Mouse (Mus musculus) retina, embryonic 14.5 days (tissue): ENCODE measurements around the gene Fam198b.
A peak's percentile ranks its signal among the peaks of the same experiment; 100 is the strongest.

Experiments used
- DNase-seq: peaks from one replicate; pipeline ENCODE4 v3.0.0-alpha.2; 2015; ENCODE audit warnings: low spot score

Gene Fam198b

DNA sequence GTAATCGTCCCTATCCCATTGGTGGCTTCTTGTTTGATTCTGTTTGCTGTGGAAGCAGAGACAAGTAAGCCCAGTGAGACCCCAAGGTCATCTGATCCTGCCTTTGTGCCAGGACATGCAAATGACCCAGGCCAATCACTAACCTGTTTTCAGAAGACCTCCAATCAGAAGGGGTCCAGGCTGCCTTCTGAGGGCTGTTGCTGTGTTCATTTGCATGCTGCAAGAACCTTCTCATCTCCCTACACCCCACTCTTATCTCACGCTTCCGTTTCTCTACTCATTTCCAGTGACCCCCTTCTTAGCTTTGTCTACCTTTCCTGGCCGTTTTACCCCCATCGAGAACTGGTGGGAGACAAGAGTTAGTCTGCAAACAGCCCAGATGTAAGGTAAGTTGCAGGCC is at the start of gene Fam198b:
Gene Fam198b, plus strand, starts transcription at position 229 of the 400 bp plus-strand sequence.
- no peak for DNase-seq

DNA sequence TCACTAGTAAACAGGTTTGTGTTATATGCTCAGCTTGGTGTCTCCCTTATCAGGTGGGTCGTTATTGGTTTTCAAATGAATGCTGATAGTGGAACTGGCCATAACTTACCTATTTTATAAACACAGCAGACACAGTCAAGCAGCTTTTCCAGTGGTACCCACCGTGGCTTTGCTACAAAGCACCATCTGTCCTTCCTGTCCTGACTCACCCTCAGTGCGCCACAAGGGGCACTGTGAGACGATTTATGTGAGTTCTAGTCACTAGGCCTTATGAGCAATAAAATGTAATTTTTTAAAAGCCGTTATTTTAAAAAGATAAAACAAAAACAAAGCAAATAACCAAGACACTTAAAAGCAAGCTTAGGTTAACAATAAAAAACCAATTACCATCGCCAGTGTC is 45.6 kb upstream of the Fam198b start:
- no peak for DNase-seq

DNA sequence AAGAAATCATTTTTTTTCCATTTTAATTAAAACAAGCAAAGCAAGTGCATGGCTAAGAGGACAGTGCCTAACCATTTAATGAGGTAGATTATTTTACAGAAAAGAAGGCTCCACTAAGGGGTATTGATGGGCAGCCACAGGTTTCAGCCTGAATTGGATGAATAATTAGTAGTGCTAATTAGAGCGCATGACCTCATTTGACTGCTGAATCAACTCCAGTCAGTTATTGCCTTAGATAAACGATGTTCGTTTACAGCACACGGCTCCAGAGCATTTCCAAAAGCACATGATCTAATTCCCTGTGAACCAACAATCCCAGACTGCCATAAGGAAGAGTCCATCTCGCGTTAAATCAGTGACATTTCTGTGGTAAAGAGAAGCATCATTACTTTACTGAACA is 42.9 kb upstream of the Fam198b start:
- DNase-seq, result peak; percentile 61

DNA sequence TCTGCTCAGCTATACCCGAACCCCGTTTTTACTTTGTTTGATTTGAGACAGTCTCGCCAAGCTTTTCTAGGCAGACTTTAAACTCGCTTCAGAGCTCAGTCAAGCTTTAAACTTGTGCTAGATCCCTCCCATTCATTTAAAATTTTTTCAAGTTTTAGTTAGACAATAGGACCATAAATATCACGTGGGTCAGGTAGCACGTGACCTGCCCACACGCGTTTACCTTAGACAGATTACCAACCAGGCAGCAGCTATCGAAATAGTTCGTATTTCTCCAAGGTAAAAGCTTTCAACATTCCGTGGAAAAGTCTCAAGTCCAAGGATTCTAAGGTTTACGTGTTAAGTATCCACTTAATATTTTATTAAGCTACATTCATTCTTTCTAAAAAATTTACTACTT is 42.2 kb upstream of the Fam198b start:
- DNase-seq, result peak; percentile 80

DNA sequence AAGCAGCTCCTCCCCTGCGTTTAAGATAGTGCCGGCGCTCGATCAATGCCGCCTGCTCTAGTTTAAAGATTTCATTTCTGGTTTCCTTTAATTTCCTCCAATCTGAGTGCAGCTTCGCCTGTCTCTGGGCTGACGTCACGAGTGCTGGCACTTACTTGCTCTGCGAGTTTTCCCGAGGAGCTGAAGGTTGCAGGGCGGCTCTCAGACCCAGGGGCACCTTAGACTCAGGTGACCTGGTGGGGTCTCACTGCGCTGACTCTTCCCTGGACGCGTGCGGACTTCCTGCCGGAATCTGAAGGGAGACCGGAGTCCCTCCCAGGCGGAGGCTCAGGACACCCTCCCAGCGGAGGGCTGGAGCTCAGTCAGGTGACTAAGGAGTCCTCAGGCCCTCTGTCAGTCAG is 41.7 kb upstream of the Fam198b start:
- peak; percentile 61 for DNase-seq

DNA sequence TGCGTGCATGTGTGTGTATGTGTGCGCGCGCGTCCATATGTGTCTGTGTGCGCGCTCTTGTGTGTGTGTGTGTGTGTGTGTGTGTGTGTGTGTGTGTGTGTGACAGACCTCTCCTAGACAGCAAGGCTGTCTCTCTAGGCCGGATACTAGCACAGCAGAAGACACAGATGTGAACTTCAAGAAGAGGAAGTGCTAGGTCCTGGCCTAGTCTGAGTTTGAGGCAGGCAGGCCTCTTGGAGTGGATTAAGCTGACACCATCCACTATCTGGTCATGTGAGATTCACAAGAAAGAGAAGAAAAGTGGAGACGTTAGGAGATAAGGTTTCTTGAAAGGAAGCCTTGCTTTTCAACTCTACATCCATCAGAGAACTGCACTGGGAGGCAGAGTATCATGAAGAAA is 40.3 kb upstream of the Fam198b start:
- DNase-seq, result no peak

DNA sequence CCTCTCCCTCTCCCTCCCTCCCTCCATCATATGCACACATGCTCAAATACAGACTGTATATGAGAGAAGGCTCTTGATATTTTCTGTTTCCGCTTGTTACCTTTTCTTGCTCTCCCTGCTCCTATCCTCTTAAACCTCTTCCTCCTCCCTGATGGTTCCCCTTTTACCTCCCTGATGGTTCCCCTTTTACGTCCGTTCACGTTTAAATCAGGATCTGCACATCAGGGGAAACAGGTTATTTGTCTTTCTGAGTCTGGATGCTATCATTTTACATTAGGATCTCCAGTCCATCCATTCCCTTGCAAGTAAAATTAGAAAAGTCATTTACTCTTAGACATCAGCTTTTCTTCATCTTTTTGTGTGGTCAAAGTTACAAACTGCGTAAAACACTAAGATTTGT is 37.7 kb upstream of the Fam198b start:
- no peak for DNase-seq

DNA sequence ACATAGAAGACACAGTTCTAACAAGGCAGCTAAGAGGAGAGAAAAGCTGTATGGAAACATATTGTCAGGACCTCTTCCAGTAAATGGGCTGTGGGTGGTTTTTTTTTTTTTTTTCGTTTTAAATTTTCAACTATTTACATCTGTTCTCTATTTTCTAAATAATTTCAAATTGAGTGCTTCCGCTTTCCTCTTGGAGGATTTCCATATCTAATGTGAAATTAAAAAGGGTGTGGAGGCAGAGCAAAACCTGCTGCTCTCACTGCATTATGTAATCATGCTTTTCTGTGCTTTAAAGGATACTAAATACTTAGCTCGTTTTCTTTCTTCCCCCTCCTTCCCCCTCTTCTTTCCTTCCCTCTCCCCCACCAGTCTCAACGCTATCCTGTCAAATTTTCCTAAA is 35.5 kb upstream of the Fam198b start:
- DNase-seq, result no peak

DNA sequence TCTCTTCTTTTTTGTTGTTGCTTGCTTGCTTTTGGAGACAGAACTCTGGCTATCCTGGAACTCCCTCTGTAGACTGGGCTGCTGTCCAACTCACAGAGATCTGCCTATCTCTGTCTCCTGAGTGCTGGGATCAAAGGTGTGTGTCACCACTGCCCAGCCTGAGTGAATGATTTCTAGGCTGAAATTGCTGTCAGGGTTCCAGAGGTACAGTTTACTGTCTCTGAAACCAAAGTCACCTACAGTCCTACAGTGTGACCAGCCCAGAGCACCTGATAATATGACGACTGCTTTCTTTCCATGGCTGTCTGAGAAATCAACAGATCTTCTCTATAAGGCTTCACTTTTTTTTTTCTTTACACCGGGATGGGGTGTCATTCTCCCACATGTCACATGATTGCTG is 34.7 kb upstream of the Fam198b start:
- no peak for DNase-seq

DNA sequence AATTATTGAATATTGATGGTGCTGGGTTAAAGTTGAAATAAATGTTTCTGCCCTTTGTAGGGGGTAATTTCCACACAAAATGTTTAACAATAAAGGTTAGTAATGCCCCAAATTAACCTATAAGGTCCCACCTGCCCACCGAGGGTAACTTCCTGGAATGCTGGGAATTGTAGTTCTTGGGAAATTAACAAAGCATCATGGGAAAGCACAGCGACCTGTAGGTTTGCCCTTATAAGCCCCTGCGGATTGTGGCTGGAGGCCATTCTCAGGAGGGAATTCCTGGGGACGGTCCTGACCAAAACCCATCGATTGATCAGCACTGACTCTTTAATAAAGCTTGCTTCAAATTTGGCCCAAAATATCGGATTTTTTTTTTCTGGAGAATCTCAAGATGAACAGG is 33.7 kb upstream of the Fam198b start:
- DNase-seq, result no peak

DNA sequence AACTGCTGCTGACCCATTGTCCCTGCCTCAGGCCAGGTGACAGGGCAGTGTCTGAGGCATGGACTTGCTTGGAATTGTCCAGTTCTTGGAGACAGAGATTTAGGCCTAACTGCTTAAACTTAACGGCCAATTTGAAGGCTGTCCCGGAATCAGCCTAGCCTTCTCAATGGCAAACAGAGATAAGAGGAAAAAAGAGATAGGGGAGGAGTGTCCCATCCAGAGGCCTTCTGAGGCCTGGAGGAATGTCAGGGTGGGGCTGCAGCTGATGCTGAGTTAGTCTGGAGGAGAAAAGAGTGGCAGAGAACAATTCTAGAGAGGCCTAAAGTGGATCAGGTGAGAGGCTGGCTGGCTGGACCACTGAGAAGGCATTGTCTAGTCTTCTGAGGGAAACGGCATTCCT is 32.2 kb upstream of the Fam198b start:
- DNase-seq, result no peak

DNA sequence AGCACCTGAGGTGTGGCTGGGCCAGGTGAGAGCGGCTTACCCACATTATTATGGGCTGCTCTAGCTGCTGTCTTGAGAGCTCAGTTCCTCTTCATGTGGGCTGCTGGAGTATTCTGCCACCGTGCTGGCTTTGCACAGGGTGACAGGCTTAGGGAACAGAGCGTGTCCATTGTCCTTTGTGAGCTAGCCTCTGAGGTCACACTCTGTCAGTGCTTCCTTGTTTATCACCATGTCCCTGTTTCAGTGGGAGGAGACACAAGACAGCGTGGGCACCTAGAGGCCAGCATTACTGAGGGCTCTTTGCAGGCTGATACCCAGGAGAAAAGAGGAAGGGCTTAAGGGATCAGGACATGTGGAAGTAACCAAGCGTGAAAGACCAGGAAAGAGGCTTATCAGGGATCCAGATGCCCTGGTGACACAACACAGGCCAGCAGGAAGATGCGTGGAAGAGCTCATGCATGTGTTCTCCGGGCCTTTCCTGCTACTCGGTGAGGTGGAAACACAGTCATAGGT is 31.6 kb upstream of the Fam198b start, which contains the start of gene Tmem144:
Gene Tmem144, minus strand, starts transcription at position 120 of the 513 bp plus-strand sequence.
- peak; percentile 65 for DNase-seq

DNA sequence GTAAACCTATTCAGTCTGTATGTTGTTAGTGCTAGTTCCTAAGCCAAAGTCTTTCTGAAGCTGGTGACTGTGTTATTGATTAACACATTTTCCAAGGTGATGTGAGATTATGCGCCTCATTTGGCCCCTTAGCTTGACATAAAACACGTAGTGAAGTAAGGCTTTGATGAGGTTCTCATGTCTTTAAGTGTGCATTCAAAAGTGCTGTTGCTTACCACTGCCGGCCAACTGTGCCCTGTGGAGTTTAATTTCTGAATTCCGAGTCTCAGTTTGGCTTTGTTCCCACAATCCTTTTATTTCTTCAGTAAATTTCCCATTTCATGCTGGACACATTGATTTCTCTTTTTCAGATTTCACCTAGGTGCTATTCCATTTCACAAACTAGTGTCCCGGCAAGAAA is 26.6 kb upstream of the Fam198b start:
- DNase-seq, result no peak

DNA sequence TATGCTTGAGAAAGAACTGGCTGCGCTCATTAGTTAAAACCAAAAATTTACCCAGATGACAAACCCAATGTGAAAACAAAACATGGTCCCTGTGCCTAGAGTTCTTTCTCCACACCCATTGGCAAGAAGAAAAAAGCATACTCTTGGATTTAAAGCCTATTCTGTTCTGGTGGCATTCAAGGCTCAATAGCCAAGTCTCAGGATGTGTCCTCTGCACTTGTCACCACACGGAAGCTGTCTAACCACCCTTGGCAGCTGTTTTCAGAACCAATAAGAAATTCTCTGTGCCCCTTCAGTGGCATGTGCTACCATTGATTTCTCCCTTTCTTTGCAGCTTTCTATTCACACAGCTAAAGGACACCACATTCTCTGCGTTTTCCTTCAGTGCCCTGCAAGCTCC is 26.1 kb upstream of the Fam198b start:
- no peak for DNase-seq

DNA sequence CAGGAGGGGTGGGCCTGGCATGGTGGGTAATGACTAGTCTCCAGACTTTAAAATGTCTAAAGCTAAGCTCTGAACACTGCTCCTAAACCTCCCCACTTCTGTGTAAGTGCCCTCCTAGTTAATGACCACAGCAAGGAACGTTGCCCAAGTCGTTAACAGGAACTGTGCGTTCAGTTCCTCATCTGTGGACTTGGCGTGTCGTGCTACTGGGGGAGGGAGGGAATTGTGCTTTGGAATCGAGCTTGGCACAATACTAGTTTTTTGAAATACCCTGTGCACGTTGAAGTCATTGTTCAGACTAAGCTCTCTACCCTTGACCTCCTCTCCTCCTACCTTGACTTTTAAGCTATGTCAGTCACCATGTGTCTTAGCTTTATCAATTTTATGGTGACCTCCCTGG is 19.5 kb upstream of the Fam198b start:
- DNase-seq, result no peak

DNA sequence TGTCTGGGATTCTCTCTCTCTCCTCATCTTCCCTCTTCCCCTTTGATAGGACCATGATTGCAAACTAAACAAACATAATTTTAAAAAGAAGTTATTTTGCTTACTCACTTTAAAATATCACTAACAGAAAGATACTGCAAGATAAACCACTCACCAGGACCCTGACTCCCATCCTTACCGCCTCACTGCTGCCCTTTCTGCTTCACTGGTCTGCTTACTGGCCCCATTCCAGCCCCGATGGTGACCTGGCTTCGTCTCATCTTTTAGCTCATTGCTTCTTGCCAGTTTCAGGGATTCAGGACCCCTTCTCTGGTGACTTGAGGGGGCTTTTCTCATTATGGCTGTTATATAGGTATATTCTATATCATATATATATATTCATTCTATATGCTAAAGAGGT is 18.2 kb upstream of the Fam198b start:
- DNase-seq, result no peak

DNA sequence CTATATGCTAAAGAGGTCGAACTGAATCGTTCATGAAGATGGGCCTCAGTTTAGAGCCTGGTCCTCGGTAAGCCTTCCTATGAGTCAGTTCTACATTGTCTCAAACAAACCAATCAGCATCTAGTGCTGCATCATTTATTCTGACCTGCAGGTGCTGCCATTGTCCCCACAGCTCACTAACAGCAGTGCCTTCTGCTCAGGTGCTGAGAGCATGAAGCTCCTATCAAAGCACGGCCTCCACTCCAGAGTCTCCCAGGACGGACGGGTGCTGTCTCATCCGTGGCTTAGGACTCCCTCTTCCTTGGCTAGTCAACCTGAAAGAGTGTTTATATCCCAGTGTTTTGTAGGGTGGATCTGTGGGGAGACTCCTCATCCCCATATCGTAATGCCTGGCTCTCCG is 17.8 kb upstream of the Fam198b start:
- no peak for DNase-seq

DNA sequence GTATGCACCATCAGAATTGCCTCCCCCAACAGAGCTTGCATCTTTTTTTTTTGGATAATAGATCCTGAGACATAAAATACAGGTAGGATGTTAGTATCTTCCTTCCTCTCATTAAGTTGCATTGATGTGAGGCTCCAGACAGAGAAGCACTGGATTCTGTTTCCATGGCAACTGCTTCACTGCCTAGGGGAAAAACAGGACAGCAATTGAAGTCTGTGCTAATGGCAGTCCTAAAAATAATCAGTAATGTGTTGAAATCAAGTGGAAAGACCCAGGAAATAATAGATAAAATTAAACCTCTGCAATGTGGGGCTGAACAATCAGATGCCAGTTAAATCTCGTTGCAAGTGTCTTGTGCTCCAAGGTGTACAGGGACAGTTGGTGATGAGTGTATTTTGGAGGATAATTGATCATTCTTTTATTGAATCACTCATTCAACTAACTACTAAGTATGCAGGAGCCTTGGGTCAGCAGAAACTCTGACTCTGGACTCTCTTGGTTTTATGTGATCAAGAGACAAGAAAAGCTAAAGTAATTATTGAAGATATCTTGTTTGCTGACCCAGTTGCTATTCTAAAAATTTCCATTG is 17.1 kb upstream of the Fam198b start:
- DNase-seq, result no peak

DNA sequence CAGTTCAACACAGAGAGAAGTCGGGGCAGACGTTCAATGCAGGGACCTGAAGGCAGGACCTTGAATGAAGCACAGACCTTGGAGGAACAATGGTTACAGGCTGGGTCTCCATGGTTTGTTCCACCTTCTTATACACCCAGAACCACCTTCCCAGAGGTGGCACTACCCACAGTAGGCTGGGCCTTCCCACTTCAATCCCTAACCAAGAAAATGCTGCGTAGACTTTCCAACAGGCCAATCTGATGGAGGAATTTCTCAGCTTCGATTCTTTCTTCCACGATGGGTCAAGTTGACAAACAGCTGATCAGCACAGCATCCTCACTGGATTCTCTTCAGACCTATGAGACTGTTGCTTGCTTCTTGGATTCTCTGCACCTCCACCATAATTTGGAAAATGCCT is 8.9 kb upstream of the Fam198b start:
- DNase-seq, result no peak

DNA sequence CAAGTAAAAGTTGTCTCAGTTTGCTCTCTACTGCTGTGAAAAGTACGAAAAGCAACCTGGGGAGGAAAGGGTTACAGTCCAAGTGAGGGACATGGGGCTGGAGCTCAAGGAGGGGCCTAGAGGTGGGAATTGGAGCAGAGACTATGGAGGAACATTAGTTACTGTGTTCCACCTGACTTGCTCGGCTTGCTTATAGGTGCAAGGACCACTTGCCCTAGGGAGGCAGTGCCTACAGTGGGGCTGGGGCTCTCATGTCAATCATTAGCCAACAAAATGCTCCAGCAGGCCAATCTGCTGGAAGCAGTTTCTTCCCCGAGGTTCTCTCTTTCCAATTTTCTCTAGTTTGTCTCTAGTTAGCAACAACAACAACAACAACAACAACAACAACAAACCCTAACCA is 6.0 kb upstream of the Fam198b start:
- DNase-seq, result no peak

DNA sequence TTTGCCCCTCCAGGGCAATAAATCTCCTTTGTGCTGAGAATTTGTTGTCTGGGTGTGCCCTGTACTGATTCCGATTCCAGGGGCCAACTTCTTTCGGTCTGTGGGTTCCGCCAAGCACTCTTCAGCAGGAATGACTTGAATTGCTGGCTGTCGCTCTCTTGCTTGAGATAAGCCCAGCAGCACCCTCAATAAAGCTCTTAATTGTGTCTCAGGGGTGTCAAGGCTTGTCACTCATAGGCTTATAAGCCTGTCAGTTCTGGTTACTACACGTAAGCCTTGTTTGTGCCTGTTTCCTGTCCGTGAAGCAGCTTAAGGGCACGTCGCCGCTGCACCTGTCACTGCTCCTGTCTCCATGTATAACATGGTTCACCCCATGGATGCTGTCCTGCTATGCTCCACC is 5.1 kb upstream of the Fam198b start:
- DNase-seq, result no peak

DNA sequence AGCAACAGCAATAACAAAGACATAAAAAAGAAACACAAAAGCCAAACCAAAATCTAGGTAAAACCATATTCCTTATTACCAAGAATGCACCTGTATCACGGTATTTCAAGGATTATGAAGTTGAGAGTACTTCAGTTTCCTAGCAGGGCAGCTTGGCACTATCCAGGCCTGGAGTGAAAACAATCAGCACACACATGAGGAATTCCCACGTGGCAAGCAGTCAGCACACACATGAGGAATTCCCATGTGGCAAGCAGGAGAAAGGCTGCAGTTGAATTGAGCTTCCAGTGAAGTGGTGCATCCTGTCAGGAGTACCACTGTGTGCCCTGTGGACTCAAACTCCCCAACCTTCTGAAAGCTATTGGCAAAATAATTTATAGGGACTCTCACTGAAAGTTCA is 2.7 kb upstream of the Fam198b start:
- DNase-seq, result no peak

DNA sequence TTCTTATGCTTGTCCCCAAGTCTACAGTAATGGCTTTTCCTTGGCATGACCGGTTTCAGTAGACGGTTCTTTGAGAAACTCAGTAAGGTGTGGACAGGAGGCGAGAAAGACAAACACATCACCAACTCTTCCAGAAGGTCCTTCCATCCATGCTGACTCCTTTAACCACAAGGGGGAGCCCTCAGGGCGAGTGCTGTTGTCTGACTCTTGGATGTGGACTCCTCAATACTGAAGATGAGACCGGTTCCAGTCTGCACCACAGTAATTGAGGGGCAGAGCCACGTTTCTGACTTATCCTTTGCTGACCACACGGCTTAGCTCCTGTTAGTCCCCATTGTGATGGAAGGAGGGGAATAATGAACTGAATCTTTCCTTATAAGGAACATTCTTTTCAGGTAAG is 1.2 kb upstream of the Fam198b start:
- DNase-seq, result peak; percentile 79

DNA sequence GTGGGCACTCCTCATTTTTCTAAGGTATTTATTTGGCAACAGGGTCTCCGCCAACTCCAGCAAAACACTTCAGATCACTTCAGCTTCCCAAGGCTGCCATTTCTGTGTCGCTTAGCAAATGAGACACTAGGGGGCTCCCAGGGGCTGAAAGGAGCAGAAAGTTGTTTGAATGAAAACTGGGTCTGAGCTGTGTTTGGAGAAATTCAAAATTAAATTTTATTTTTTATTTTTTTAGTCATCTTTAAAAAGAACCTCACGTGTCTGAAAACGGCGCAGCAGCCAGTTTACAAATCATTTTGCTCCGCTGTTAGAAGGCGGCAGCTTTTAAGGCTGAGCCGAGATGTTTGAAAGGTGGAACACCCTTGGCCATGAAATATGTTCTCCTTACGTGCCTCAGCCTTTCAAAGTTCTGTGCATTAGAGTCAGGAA is 442 bp downstream of the Fam198b start:
- peak; percentile 69 for DNase-seq
